Mouse (Mus musculus) kidney, postnatal 36 days (tissue): ENCODE data around the gene Zfp382.
"Not testable (repeated sequence)": the region's sequence is repeated elsewhere in the genome, so short reads cannot be mapped to it uniquely, and the experiment has no call there.

Experiments
- DNase-seq, 2 experiments: peaks; one replicate each; pipeline ENCODE4 v3.0.0; 2021 to 2022; ENCODE audit warnings: mixed read lengths in 2 of 2

Zfp382 gene

GRCm38 (mm10) chr7:30154040-30154439 is 32.3 kb downstream of the Zfp382 start:
- no peak for DNase-seq

DNA sequence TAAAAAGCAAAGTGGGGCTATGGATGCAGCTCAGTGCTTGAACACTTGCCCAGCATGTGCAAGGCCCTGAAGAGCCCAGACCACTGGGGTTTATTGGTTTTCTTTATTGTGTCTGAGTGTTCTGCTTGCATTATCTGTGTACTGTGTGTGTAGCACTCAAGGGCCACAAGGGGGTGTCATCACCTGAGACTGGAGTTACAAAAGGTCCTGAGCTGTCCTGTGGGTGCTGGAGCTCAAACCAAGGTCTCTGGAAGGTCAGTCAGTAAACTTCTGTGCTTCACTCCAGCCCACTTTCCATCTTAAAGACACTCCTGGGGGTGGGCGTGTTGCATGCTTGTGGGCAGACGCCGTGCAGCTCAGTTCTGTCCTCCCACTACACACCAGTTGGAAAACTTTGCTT is 33.8 kb downstream of the Zfp382 start:
- DNase-seq, result no peak

GRCm38 (mm10) chr7:30163113-30163512 is 41.4 kb downstream of the Zfp382 start:
- DNase-seq, result no peak

DNA sequence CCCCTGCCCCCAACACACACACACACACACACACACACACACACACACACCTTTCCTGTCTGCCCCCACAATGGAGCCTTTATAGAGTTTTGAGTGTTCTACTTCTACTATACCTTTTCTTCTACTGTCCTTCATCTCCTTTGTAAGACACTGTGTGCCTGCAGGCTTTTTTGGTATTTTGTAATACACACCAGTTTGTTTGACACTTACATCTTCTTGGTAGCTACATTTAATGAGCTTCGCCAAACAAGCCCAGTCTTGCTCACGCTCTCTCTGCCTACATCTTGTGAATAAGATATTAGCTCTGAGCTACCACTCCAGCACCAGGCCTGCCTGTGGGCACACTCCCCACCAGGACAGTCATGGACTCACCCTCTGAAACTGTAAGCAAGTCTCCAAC is 43.0 kb downstream of the Zfp382 start:
- DNase-seq, result no peak

GRCm38 (mm10) chr7:30168914-30169582 is 47.3 kb downstream of the Zfp382 start:
- no peak for DNase-seq

DNA sequence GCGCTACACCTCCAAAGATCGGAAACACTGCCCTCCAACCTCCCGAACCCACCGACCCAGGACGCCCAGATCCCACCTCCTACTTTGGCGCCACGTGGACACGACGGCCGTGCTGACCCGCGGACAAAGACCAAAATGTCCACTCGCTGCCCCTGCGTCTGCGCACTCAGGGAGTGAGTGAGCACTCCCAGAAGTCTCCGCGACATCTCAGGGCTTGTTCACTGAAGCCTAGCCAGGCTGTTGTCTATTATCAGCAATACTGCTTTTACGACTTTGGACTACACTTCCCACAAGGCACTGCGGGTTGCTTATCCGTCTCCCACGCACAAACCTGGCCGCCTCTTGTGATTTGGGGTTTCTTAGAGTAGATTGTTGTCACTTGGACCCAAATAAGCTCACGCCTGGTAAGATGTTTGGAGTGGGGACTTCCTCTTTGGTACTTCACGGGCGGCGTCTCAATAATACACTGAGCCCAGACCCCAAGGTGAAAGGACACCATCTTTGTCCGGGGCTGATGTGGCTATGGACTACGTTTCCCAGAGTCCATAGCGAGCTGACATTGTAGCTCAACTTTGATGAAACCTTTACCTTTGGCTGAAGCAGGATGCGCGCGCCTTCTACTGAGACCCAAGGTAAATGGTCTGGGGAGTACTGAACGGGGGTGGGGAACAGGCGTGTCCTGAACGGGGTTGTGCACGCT is 48.0 kb downstream of the Zfp382 start, which contains the start of gene Zfp146:
Zfp146 (minus strand) TSS at position 168 of the 700 bp plus-strand sequence.
- DNase-seq, result peak; percentile 96 to 97

DNA sequence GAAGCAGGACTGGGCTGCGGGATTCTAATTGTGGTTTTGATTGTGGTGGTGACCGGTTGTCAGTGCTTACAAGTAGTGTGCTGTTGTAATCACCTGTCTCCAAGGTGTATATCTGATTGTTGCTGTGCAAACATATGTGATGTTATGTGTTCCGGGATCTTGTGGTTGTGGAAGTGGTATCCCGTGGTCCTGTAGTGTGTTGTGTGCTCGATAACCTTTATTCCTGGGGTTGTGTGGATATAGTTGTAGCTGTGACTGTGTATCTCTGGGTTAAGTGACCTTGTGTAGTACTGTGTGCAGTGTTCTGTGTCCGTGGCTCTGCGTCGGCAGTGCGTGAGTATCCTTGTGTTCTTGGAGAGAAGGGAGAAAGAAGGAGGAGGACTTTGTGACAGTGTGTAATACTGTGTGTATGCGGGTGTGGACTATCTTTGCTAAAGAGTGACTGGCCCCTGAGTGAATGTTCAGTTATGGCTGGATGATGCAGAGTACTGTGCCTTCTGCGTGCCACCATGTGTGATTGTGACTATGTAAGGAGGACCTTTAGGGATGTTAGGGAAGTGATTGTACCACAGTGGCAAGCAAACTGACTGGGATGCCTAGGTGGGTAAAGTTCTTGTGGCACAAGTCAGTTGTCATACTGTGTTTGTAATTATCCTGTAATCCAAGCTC is 48.7 kb downstream of the Zfp382 start:
- no peak for DNase-seq

DNA sequence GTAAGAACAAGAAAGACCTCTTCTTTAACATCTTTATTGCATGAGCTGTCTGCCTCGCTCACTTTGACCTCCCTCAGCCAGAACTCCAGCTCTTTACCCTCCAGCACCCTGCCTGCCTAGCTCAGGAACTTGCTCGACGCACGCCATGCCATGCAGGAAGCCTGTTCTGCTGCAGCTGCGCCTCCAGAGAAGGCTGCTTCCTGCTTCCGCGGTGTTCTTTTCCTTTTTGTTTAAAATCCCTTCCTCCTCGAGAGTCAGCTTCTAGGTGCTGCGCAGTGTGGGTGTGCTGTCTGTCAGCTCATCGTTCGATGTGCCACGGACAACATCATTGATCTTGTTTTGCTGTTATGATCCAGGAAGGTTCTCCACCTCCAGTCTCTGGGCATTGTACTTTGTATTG is 54.7 kb downstream of the Zfp382 start:
- DNase-seq, result no peak

GRCm38 (mm10) chr7:30178256-30178655 is 56.5 kb downstream of the Zfp382 start:
- no peak for DNase-seq

GRCm38 (mm10) chr7:30181308-30181707 is 59.6 kb downstream of the Zfp382 start:
- DNase-seq, result peak; percentile 72 to 85

DNA sequence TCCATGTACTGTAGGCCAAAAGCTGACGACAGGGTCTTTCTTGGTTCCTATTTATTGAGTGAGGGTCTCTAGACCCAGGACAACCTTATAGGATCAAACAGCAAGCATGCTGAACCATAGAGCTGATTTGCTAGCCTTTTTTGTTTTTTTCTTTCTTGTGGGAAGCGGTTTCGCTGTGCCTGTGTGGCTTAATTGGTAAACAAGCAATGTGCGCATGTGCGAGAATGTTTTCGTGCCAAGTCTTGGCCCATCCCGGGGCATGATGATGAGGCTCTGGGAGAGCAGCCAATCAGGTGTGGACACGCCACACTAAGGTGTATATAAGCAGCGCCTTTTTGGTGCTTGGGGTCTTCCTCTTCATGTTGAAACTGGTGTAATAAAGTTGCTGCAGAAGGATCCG is 60.2 kb downstream of the Zfp382 start:
- DNase-seq, result not testable (repeated sequence)

DNA sequence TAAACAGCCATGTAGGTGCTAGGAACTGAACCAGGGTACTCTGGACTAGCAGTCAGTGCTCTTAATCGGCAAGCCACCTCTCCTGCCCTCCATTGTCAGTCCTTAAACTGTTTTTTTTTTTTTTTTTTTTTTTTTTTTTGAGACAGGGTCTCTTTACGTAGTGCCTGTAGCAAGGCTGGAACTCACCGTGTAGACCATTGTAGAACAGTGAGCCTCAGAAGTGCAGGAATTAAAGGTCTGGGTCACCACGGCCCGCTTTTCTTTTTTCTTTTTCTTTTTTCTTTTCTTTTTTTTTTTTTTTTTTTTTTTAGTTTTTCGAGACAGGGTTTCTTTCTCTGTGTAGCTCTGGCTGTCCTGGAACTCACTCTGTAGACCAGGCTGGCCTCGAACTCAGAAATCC is 61.4 kb downstream of the Zfp382 start:
- not testable (repeated sequence) for DNase-seq

GRCm38 (mm10) chr7:30183879-30184289 is 62.1 kb downstream of the Zfp382 start, which contains the start of gene Cox7a1:
TSS of gene Cox7a1 (plus strand) at chr7:30184144.
- peak; percentile 92 to 94 for DNase-seq
